Mouse (Mus musculus): ENCODE results near the gene Olfr710. TPM values are rescaled to one million over a fixed set of nuclear protein-coding genes. Genes with fewer than 3 reads are reported as not detected.
A peak's percentile ranks its signal among the peaks of the same experiment; 100 is the strongest.
"Not testable (repeated sequence)": the region's sequence is repeated elsewhere in the genome, so short reads cannot be mapped to it uniquely, and the experiment has no call there.

The Olfr710 gene
- polyA plus RNA-seq (2021), result not detected

DNA sequence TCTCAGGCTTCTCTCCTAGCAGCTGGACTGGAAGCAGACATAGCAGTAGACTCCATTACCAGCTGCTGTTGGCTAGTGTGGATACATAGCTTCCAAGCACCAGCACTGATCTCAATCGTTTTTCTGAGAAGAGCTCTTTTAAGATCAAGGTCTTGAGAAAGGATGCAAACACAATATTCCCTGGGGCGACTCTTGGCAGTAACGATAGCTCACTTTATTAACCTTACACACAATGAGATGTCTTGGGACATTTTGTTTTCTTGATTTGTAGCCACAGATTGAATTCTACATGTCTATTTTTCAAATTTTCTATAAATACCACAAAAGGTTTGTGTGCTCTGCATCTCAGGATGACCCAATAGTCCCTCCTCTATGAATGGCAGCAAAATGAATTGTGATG is at the start of gene Olfr710:
Gene Olfr710, minus strand, starts transcription at position 101 of the 400 bp plus-strand sequence.
- CTCF ChIA-PET, result interaction anchor here (1.0 kb wide), 1 partner anchor 22 kb away, joined by 3 read pairs; no protein-coding TSS in a partner anchor
- H3K27me3 ChIP-seq, result no peaks in the 10 kb centered on the region
- in situ Hi-C loops (cut with MboI; ENCODE audit: low pct_unique_long_range_greater_than_20kb), result no loop called here
- no peak for DNase-seq (ENCODE audit: low read depth, low spot score)
- POLR2A ChIA-PET, result no interaction called here
- TF ChIP-seq CTCF (IDR thresholded peaks at IDR 0.05), result no peak
- no peak for ATAC-seq

- CTCF ChIA-PET, result no interaction called here
- no peak for TF ChIP-seq CTCF (IDR thresholded peaks at IDR 0.05)
- H3K27me3 ChIP-seq, result no peaks in the 10 kb centered on the region
- ATAC-seq (no peak), DNase-seq (ENCODE audit: low read depth, low spot score) (no peak)
- in situ Hi-C loops (cut with MboI; ENCODE audit: low pct_unique_long_range_greater_than_20kb), result no loop called here
- POLR2A ChIA-PET, result no interaction called here
Observed at GRCm38 (mm10) chr7:106985236-106985635, 37.1 kb upstream of the Olfr710 start.

GRCm38 (mm10) chr7:106975353-106975752 is 27.2 kb upstream of the Olfr710 start, which contains the start of gene Olfr711:
Gene Olfr711, minus strand, starts transcription at chr7:106975453.
- DNase-seq (ENCODE audit: low read depth, low spot score) (no peak), ATAC-seq (no peak)
- peaks cover 4% of the 10 kb centered on the region for H3K27me3 ChIP-seq
- TF ChIP-seq CTCF (IDR thresholded peaks at IDR 0.05), result no peak
- in situ Hi-C loops (cut with MboI; ENCODE audit: low pct_unique_long_range_greater_than_20kb), result no loop called here
- CTCF ChIA-PET, result interaction anchor here (1.3 kb wide), 1 partner anchor 8 kb away, joined by 4 read pairs; no protein-coding TSS in a partner anchor
- POLR2A ChIA-PET, result no interaction called here

- DNase-seq (ENCODE audit: low read depth, low spot score); POLR2A ChIA-PET; H3K27me3 ChIP-seq; in situ Hi-C loops (cut with MboI; ENCODE audit: low pct_unique_long_range_greater_than_20kb); ATAC-seq: not testable (repeated sequence)
- CTCF ChIA-PET, result interaction anchor here (0.9 to 1.1 kb wide), 2 partner anchors 8 to 16 kb away, joined by 4 read pairs; partner anchors contain the start of gene Olfr711
- peak; percentile 56 for TF ChIP-seq CTCF (IDR thresholded peaks at IDR 0.05)
Observed at GRCm38 (mm10) chr7:106967503-106967902, 19.4 kb upstream of the Olfr710 start.

DNA sequence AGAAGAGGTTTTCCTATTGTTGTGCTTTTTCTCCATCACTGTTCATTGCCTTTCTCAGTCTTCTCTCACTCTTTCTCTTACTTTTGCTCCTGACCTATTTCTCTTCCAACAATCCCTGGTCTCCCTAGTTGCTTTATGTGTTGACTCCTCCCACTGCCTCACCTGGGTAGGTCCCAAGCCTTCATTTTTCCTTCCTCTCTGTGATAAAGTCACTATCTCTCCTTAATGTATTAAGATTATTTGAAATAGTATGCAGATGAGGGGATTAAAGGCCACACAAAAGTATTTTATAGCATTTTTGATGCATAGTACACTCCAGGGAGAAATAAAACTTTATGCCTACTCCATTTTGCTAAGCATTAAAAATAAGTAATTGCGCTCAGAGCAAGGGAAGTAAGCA is 15.7 kb upstream of the Olfr710 start, which contains the start of gene Olfr6:
Gene Olfr6, minus strand, starts transcription at position 101 of the 400 bp plus-strand sequence.
- DNase-seq (ENCODE audit: low read depth, low spot score), result no peak

GRCm38 (mm10) chr7:106932119-106932518 is 16.0 kb downstream of the Olfr710 start, which contains the start of gene Olfr709-ps1:
Gene Olfr709-ps1, minus strand, starts transcription at chr7:106932219.
- in situ Hi-C loops (cut with MboI; ENCODE audit: low pct_unique_long_range_greater_than_20kb), result no loop called here
- no peak for TF ChIP-seq CTCF (IDR thresholded peaks at IDR 0.05)
- CTCF ChIA-PET, result no interaction called here

More for the DNA sequence above, 15.7 kb upstream of the Olfr710 start, which contains the start of gene Olfr6:
- TF ChIP-seq CTCF (IDR thresholded peaks at IDR 0.05), result no peak
- POLR2A ChIA-PET, result no interaction called here
- peaks cover 3% of the 10 kb centered on the region for H3K27me3 ChIP-seq
- ATAC-seq, result no peak
- CTCF ChIA-PET, result no interaction called here
- in situ Hi-C loops (cut with MboI; ENCODE audit: low pct_unique_long_range_greater_than_20kb), result no loop called here

GRCm38 (mm10) chr7:106920961-106921360 is 27.2 kb downstream of the Olfr710 start:
- CTCF ChIA-PET; POLR2A ChIA-PET; H3K27me3 ChIP-seq; ATAC-seq; in situ Hi-C loops (cut with MboI; ENCODE audit: low pct_unique_long_range_greater_than_20kb); DNase-seq (ENCODE audit: low read depth, low spot score): not testable (repeated sequence)

More at GRCm38 (mm10) chr7:106932119-106932518, 16.0 kb downstream of the Olfr710 start, which contains the start of gene Olfr709-ps1:
- no peak for ATAC-seq
- POLR2A ChIA-PET, result no interaction called here
- DNase-seq (ENCODE audit: low read depth, low spot score), result no peak
- no peaks in the 10 kb centered on the region for H3K27me3 ChIP-seq

DNA sequence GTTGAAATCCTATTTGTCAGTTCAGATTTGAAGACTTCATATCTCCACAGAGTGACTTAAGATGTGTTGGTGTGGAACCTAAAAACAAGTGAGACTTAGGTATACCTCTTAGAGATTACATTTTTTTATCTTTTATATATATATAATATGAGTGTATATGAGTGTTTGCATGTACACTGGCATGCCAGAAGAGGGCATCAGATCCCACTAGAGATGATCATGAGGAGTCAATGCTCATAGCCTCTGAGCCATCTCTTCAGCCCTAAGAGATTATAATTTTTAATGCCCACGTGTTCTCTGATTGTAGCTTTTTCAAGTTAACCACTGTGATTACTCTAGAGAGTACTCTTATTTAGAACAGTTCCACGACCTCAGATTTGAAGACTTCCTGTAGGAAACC is 40.4 kb downstream of the Olfr710 start, which contains the start of gene Olfr1532-ps1:
Gene Olfr1532-ps1, plus strand, starts transcription at position 326 of the 400 bp plus-strand sequence.
- ChIA-PET CTCF (no interaction called here), POLR2A (no interaction called here)
- DNase-seq (ENCODE audit: low read depth, low spot score), result no peak
- in situ Hi-C loops (cut with MboI; ENCODE audit: low pct_unique_long_range_greater_than_20kb), result no loop called here
- TF ChIP-seq CTCF (IDR thresholded peaks at IDR 0.05), result no peak
- H3K27me3 ChIP-seq, result no peaks in the 10 kb centered on the region
- ATAC-seq, result no peak

- ATAC-seq; CTCF ChIA-PET; in situ Hi-C loops (cut with MboI; ENCODE audit: low pct_unique_long_range_greater_than_20kb); DNase-seq (ENCODE audit: low read depth, low spot score); H3K27me3 ChIP-seq; POLR2A ChIA-PET: not testable (repeated sequence)
Observed at GRCm38 (mm10) chr7:106901141-106901540, 47.0 kb downstream of the Olfr710 start, which contains the start of gene Olfr707. Gene Olfr707, minus strand, starts transcription at chr7:106901241.

Other genes with a start within 250 kb of the Olfr710 start
- not detected for gene Olfr695, start 231.9 kb downstream of the Olfr710 start, polyA plus RNA-seq (2021)
- gene Olfr697, start 205.9 kb downstream of the Olfr710 start, polyA plus RNA-seq (2021), result not detected
- not detected for gene Olfr698, start 192.9 kb downstream of the Olfr710 start, polyA plus RNA-seq (2021)
- not detected for gene Olfr699, start 155.1 kb downstream of the Olfr710 start, polyA plus RNA-seq (2021)
- gene Olfr700, start 139.5 kb downstream of the Olfr710 start, polyA plus RNA-seq (2021), result not detected
- 0.04 TPM for gene Olfr701, start 134.2 kb downstream of the Olfr710 start, polyA plus RNA-seq (2021)
- 0.05 TPM for gene Olfr702, start 114.4 kb downstream of the Olfr710 start, polyA plus RNA-seq (2021)
- not detected for gene Olfr703, start 105.0 kb downstream of the Olfr710 start, polyA plus RNA-seq (2021)
- not detected for gene Olfr704, start 85.1 kb downstream of the Olfr710 start, polyA plus RNA-seq (2021)
- not detected for gene Olfr705, start 71.4 kb downstream of the Olfr710 start, polyA plus RNA-seq (2021)
- gene Olfr706, start 60.1 kb downstream of the Olfr710 start, polyA plus RNA-seq (2021), result not detected
- not detected for gene Olfr707, start 47.1 kb downstream of the Olfr710 start, polyA plus RNA-seq (2021)
- gene Olfr1532-ps1, start 40.3 kb downstream of the Olfr710 start, polyA plus RNA-seq (2021), result not detected
- gene Olfr709-ps1, start 16.1 kb downstream of the Olfr710 start, polyA plus RNA-seq (2021), result not detected
- gene Olfr6, start 15.6 kb upstream of the Olfr710 start, polyA plus RNA-seq (2021), result not detected
- gene Olfr711, start 27.1 kb upstream of the Olfr710 start, polyA plus RNA-seq (2021), result not detected
- gene Olfr2, start 57.8 kb upstream of the Olfr710 start, polyA plus RNA-seq (2021), result not detected
- gene Olfr713, start 82.9 kb upstream of the Olfr710 start, polyA plus RNA-seq (2021), result not detected
- not detected for gene Olfr714, start 122.7 kb upstream of the Olfr710 start, polyA plus RNA-seq (2021)
- not detected for gene Olfr17, start 144.9 kb upstream of the Olfr710 start, polyA plus RNA-seq (2021)
- gene Olfr715b, start 162.1 kb upstream of the Olfr710 start, polyA plus RNA-seq (2021), result not detected
- not detected for gene Olfr715, start 182.8 kb upstream of the Olfr710 start, polyA plus RNA-seq (2021)
- gene Olfr716, start 190.0 kb upstream of the Olfr710 start, polyA plus RNA-seq (2021), result not detected
- gene Nlrp14, start 218.7 kb upstream of the Olfr710 start, polyA plus RNA-seq (2021), result not detected

Data from Patski (cell line).